Mouse (Mus musculus) bone marrow macrophage, adult 2 months (primary cell): ENCODE measurements at regions not wholly inside any gene's neighbourhood (a gene's known extent, or its start where the extent isn't known, plus 50 kb on each side); places are given as distances from the start of the nearest gene placed in this dataset.
"Not testable (repeated sequence)": the region's sequence is repeated elsewhere in the genome, so short reads cannot be mapped to it uniquely, and the experiment has no call there.

Experiments used
- H3K27ac ChIP-seq: 2 replicates; pipeline ENCODE4 v1.5.1; 2012; ENCODE audit warnings: low read depth, low read length; ENCODE audit not compliant: insufficient read depth
- H3K4me1 ChIP-seq: 2 replicates; pipeline ENCODE4 v1.6.1; 2012; ENCODE audit warnings: low read length; ENCODE audit not compliant: control insufficient read depth, insufficient read depth
- H3K4me3 ChIP-seq: 2 replicates; pipeline ENCODE4 v1.5.1; 2012; ENCODE audit warnings: mild to moderate bottlenecking, low read length, moderate library complexity; ENCODE audit not compliant: insufficient read depth
- CTCF ChIP-seq: IDR thresholded peaks from 2 replicates; pipeline ENCODE4 v1.5.1; 2012; ENCODE audit warnings: low read depth, mild to moderate bottlenecking, low read length, moderate library complexity
- POLR2A ChIP-seq: IDR thresholded peaks from 2 replicates; pipeline ENCODE4 v1.6.1; 2012; ENCODE audit warnings: mild to moderate bottlenecking, low read depth, low read length, borderline replicate concordance

GRCm38 (mm10) chr4:45617126-45617525, 84.9 kb upstream of the Shb start:
- TF ChIP-seq CTCF (no peak), POLR2A (no peak)
- H3K4me3 ChIP-seq = no peak overlapping the region
- no peaks in the 10 kb centered on the region for H3K4me1 ChIP-seq
- no peak overlapping the region for H3K27ac ChIP-seq

GRCm38 (mm10) chr4:45613498-45613897, 81.2 kb upstream of the Shb start:
- H3K27ac ChIP-seq, H3K4me1 ChIP-seq, H3K4me3 ChIP-seq: not testable (repeated sequence)

GRCm38 (mm10) chr4:45612132-45612531, 79.9 kb upstream of the Shb start:
- Histone ChIP-seq H3K4me3 (no peak overlapping the region), H3K27ac (no peak overlapping the region), H3K4me1 (no peaks in the 10 kb centered on the region)
- TF ChIP-seq CTCF = peak; percentile 57
- TF ChIP-seq POLR2A = no peak

GRCm38 (mm10) chr4:45610937-45611336, 78.7 kb upstream of the Shb start:
- Histone ChIP-seq H3K4me1 (peaks cover 2% of the 10 kb centered on the region; the same call in 1 of the 2 replicates), H3K4me3 (no peak overlapping the region), H3K27ac (no peak overlapping the region)
- TF ChIP-seq CTCF (no peak), POLR2A (no peak)

GRCm38 (mm10) chr4:45606578-45606977, 74.3 kb upstream of the Shb start:
- Histone ChIP-seq H3K4me1 (peaks cover 2% of the 10 kb centered on the region; the same call in 1 of the 2 replicates), H3K4me3 (no peak overlapping the region)
- TF ChIP-seq POLR2A = no peak
- no peak for TF ChIP-seq CTCF

GRCm38 (mm10) chr4:45605681-45606080, 73.4 kb upstream of the Shb start:
- no peak for TF ChIP-seq POLR2A
- TF ChIP-seq CTCF = no peak
- Histone ChIP-seq H3K27ac (no peak overlapping the region), H3K4me3 (no peak overlapping the region), H3K4me1 (peaks cover 2% of the 10 kb centered on the region; the same call in 1 of the 2 replicates)

More at GRCm38 (mm10) chr4:45606578-45606977, 74.3 kb upstream of the Shb start:
- no peak overlapping the region for H3K27ac ChIP-seq

- Histone ChIP-seq H3K4me1 (peaks cover 2% of the 10 kb centered on the region; the same call in 1 of the 2 replicates), H3K4me3 (no peak overlapping the region), H3K27ac (no peak overlapping the region)
- TF ChIP-seq POLR2A = no peak
- TF ChIP-seq CTCF = no peak
Observed at GRCm38 (mm10) chr4:45604271-45604800, 72.1 kb upstream of the Shb start.

GRCm38 (mm10) chr4:45600520-45600919, 68.2 kb upstream of the Shb start:
- TF ChIP-seq CTCF (no peak), POLR2A (no peak)
- no peak overlapping the region for H3K4me3 ChIP-seq
- H3K4me1 ChIP-seq = no peaks in the 10 kb centered on the region
- H3K27ac ChIP-seq = no peak overlapping the region

GRCm38 (mm10) chr4:45593435-45593991, 61.2 kb upstream of the Shb start:
- H3K4me3 ChIP-seq = no peak overlapping the region
- TF ChIP-seq POLR2A (no peak), CTCF (no peak)
- peaks cover 2% of the 10 kb centered on the region for H3K4me1 ChIP-seq
- no peak overlapping the region for H3K27ac ChIP-seq

- no peak for TF ChIP-seq CTCF
- TF ChIP-seq POLR2A = no peak
- no peak overlapping the region for H3K27ac ChIP-seq
- H3K4me3 ChIP-seq = no peak overlapping the region
- H3K4me1 ChIP-seq = peaks cover 2% of the 10 kb centered on the region
Observed at GRCm38 (mm10) chr4:45592766-45593165, 60.5 kb upstream of the Shb start.
